Mouse (Mus musculus) cerebellum, adult (tissue): ENCODE data around the gene Rps2.

Experiments used
- ATAC-seq: cut with Nextera tagmentation; 2 replicates; pipeline ENCODE4 v1.9.2; 2017; ENCODE audit warnings: mild to moderate bottlenecking, moderate library complexity, mixed read lengths; ENCODE audit not compliant: insufficient number of reproducible peaks, low FRiP score, low TSS enrichment

Rps2 gene

GRCm38 (mm10) chr17:24761121-24761520, 43.2 kb downstream of the Rps2 start:
- ATAC-seq = no peak

GRCm38 (mm10) chr17:24765016-24765905, 47.3 kb downstream of the Rps2 start:
- ATAC-seq = no peak

GRCm38 (mm10) chr17:24766266-24766875, 48.5 kb downstream of the Rps2 start:
- ATAC-seq = no peak

- no peak for ATAC-seq
Measured at GRCm38 (mm10) chr17:24769146-24769545, 51.2 kb downstream of the Rps2 start.
